Mouse (Mus musculus) liver, embryonic 15.5 days (tissue): ENCODE data around the gene Sox3. TPM values are rescaled to one million over a fixed set of nuclear protein-coding genes. Genes with fewer than 3 reads are reported as not detected.

Experiments
- ATAC-seq: fragments of 200-750 bp; cut with Nextera tagmentation; 2 replicates; pipeline ENCODE4 v1.8.0; 2017; ENCODE audit warnings: moderate number of reproducible peaks, mild to moderate bottlenecking, moderate library complexity; ENCODE audit not compliant: insufficient read depth
- H3K27ac ChIP-seq: fragments of 300-500 bp; sonication (generic); replicated peaks from 2 replicates; pipeline ENCODE4 v1.5.1; 2015; ENCODE audit warnings: mild to moderate bottlenecking, inconsistent platforms
- H3K27me3 ChIP-seq: fragments of 300-500 bp; sonication (generic); 2 replicates; pipeline ENCODE4 v1.6.1; 2015; ENCODE audit warnings: mild to moderate bottlenecking, inconsistent platforms
- H3K36me3 ChIP-seq: fragments of 300-500 bp; sonication (generic); replicated peaks from 2 replicates; pipeline ENCODE4 v1.6.1; 2015; ENCODE audit warnings: moderate library complexity, mild to moderate bottlenecking, inconsistent platforms
- H3K4me1 ChIP-seq: fragments of 300-500 bp; sonication (generic); replicated peaks from 2 replicates; pipeline ENCODE4 v1.6.1; 2015; ENCODE audit warnings: inconsistent platforms
- H3K4me2 ChIP-seq: fragments of 300-500 bp; sonication (generic); 2 replicates; pipeline ENCODE4 v1.6.1; 2015; ENCODE audit warnings: moderate library complexity, mild to moderate bottlenecking, inconsistent platforms
- H3K4me3 ChIP-seq: fragments of 300-500 bp; sonication (generic); replicated peaks from 2 replicates; pipeline ENCODE4 v1.5.1; 2015; ENCODE audit warnings: mild to moderate bottlenecking, inconsistent platforms
- H3K9ac ChIP-seq: fragments of 300-500 bp; sonication (generic); 2 replicates; pipeline ENCODE4 v1.6.1; 2015; ENCODE audit warnings: moderate library complexity, mild to moderate bottlenecking, inconsistent platforms
- H3K9me3 ChIP-seq: fragments of 300-500 bp; sonication (generic); replicated peaks from 2 replicates; pipeline ENCODE4 v1.6.1; 2016; ENCODE audit warnings: inconsistent platforms
- WGBS: fragments of 180-500 bp; shearing (Covaris S2); methylation state at CpG from one replicate; pipeline ENCODE4 v1.1.7; 2015; ENCODE audit warnings: mixed read lengths; ENCODE audit not compliant: insufficient replicate concordance; 5-methylcytosine and 5-hydroxymethylcytosine counted together
- polyA plus RNA-seq: library from polyadenylated mRNA; unstranded; fragments of >200 nt; fragmentation: Nextera tagmentation; extraction: Ambion mirVana; gene quantifications from 2 replicates; pipeline ENCODE4 v1.2.1, GENCODE M21; 2015

The Sox3 gene
- polyA plus RNA-seq, 1 experiment from 2014 or later = not detected

DNA sequence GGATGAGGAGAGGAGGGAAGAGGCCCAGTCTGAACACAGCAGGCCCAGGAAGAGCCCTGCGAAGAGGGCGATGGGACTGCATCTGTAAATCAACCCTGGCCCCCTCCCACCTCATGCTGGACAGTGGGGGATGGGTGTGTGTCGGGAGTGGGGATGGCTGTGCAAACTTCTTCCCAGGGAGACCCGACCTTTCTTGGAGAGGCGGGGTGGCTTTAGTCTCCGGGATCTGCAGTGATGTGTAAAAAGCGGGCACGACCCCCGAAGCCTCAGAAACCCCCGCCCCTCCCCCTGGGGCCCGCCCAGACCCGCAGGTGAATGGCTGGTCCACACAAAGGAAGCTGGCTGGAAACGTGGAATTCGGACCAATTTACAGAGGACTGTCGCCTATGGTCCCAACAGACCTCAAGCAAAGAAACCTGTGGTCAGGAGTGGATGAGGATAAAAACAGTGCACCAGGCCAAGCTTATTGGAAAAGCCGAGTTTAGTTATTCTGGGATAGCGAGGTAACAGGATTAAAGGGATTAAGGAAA is 3.2 kb downstream of the Sox3 start:
- Histone ChIP-seq H3K9ac (no peak overlapping the region), H3K36me3 (no peaks in the 10 kb centered on the region), H3K4me1 (no peaks in the 10 kb centered on the region), H3K27me3 (peaks cover 74% of the 10 kb centered on the region), H3K27ac (no peak overlapping the region), H3K4me2 (no peak overlapping the region), H3K9me3 (no peaks in the 10 kb centered on the region), H3K4me3 (no peak overlapping the region)
- no peak for ATAC-seq
- WGBS = 10% methylated on average over 17 of the region's 17 CpGs
